Mouse (Mus musculus): Measurements from ENCODE around the gene Irf9. TPM values are rescaled to one million over a fixed set of nuclear protein-coding genes. Genes with fewer than 3 reads are reported as not detected.

The Irf9 gene
- total and polyA plus RNA-seq, 2 experiments from 2014 or later = 7.0 to 18.1 TPM

DNA sequence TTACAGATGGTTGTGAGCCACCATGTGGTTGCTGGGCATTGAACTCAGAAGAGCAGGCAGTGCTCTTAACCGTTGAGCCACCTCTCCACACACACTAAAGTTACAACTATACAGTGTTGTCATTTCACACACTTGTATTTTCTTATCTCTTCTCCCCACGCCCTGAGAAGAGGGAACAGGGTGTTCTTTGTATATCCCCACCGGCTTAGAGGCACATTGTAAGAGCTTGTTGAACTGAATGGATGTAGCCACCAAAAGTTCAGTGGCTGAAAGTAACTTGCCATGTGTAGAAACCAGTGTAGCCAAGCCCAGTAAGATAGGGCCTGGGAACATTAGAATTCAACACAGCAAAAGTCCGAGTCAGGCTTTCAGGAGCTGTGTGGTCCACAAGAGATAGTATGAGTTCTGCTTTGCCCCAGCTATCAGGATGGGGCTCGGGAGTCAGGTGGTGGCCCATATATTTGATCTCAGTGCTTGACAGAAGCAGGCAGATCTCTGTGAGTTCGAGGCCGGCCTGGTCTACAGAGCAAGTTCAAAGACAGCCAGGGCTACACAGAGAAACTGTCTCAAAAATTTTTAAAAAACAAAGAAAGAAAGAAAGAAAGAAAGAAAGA lies 11.3 kb downstream of the Irf9 start:
- no peak for ATAC-seq
- no peak overlapping the region for H3K27ac ChIP-seq (ENCODE audit: low read depth, low read length)
- WGBS = 83% methylated on average over 7 of the region's 7 CpGs
- H3K9me3 ChIP-seq (ENCODE audit: low read length) = no peaks in the 10 kb centered on the region
- DNase-seq = no peak
- no peak overlapping the region for H3K4me3 ChIP-seq (ENCODE audit: low read depth, low read length)
- no peak overlapping the region for H3K9ac ChIP-seq
- TF ChIP-seq CTCF (IDR thresholded peaks at IDR 0.05; ENCODE audit: low read depth) = no peak
- 0 out of 2 replicates have a peak, but pooled peaks cover 3% of the 10 kb centered on the region for H3K36me3 ChIP-seq (ENCODE audit: insufficient read depth)
- H3K4me2 ChIP-seq (ENCODE audit: low read depth) = no peak overlapping the region
- no peaks in the 10 kb centered on the region for H3K4me1 ChIP-seq (ENCODE audit: insufficient read depth)
- H3K27me3 ChIP-seq (ENCODE audit: insufficient read depth, low read length) = no peaks in the 10 kb centered on the region

DNA sequence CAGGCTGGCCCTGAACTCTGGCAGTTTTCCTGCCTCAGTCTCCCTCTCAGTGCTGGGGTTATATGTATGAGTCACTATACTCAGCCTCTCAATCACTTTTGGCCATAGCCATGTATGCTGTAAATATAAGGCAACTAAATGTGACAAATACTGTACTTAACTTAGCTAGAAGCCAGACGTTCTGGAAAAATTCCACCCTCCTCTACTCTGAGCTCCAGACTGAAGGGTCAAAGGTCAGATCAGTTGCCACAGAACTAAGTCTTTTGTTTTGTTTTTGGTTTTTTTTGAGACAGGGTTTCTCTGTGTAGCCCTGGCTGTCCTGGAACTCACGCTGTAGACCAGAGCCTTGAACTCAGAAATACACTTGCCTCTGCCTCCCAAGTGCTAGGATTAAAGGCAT lies 12.5 kb downstream of the Irf9 start:
- H3K36me3 ChIP-seq (ENCODE audit: insufficient read depth) = no peaks in the 10 kb centered on the region
- DNase-seq (no peak), ATAC-seq (no peak)
- no peaks in the 10 kb centered on the region for H3K4me1 ChIP-seq (ENCODE audit: insufficient read depth)
- H3K9ac ChIP-seq = no peak overlapping the region
- no peaks in the 10 kb centered on the region for H3K27me3 ChIP-seq (ENCODE audit: insufficient read depth, low read length)
- no peak overlapping the region for H3K27ac ChIP-seq (ENCODE audit: low read depth, low read length)
- no peak overlapping the region for H3K4me2 ChIP-seq (ENCODE audit: low read depth)
- H3K4me3 ChIP-seq (ENCODE audit: low read depth, low read length) = no peak overlapping the region
- 47% methylated on average over 2 of the region's 2 CpGs for WGBS
- no peaks in the 10 kb centered on the region for H3K9me3 ChIP-seq (ENCODE audit: low read length)
- TF ChIP-seq CTCF (IDR thresholded peaks at IDR 0.05; ENCODE audit: low read depth) = no peak

DNA sequence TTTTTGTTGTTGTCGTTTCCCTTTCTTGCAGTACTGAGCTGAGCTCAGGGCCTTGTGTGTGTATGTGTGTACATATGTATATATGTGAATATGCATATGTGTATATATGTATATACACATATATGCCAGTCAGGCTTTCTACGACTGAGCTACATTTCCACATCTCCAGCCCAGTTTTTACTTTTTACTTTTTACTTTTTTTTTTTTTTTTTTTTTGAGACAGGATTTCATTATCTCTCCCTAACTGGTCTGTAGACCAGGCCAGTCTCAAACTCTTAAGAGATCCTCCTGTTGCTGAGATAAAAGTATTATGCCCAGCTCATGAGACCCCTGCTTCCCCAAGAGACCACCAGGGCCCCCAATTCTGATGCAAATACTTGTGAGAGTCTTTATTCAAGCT lies 13.5 kb downstream of the Irf9 start:
- Histone ChIP-seq H3K36me3 (ENCODE audit: insufficient read depth) (no peaks in the 10 kb centered on the region), H3K4me3 (ENCODE audit: low read depth, low read length) (no peak overlapping the region), H3K4me1 (ENCODE audit: insufficient read depth) (no peaks in the 10 kb centered on the region), H3K9ac (no peak overlapping the region), H3K27me3 (ENCODE audit: insufficient read depth, low read length) (no peaks in the 10 kb centered on the region), H3K9me3 (ENCODE audit: low read length) (no peaks in the 10 kb centered on the region), H3K4me2 (ENCODE audit: low read depth) (no peak overlapping the region), H3K27ac (ENCODE audit: low read depth, low read length) (no peak overlapping the region)
- no peak for TF ChIP-seq CTCF (IDR thresholded peaks at IDR 0.05; ENCODE audit: low read depth)
- ATAC-seq (no peak), DNase-seq (no peak)
- 79% methylated on average over 2 of the region's 2 CpGs for WGBS

DNA sequence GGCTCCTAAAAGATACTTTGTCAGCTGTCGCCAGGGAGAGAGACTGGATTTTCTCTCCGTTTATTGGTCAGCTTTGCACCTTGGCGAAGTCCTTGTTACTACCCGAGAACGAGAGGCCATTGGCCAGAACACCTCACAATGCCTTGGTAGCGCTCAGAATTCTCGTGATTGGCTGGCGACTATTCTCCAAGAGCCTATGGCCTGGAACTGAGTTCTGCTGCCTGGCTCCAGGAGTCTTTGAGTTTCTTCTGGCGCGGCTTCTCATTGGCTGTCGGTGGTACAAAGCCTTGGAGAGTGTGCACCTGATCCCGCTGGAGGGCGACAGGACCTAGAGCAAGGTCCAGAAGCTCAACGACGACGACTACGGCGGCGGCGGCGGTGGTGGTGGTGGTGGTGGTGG lies 14.5 kb downstream of the Irf9 start, which contains the start of gene Rec8:
Rec8 (plus strand) TSS at position 216 of the 400 bp plus-strand sequence.
- ATAC-seq (peak; percentile 84), DNase-seq (peak; percentile 51)
- H3K36me3 ChIP-seq (ENCODE audit: insufficient read depth) = no peaks in the 10 kb centered on the region
- peak within 1 kb of the TSS; percentile 28 for H3K4me2 ChIP-seq (ENCODE audit: low read depth)
- H3K9me3 ChIP-seq (ENCODE audit: low read length) = no peaks in the 10 kb centered on the region
- H3K4me1 ChIP-seq (ENCODE audit: insufficient read depth) = no peaks in the 10 kb centered on the region
- WGBS = 35% methylated on average over 21 of the region's 21 CpGs
- no peak within 1 kb of the TSS for H3K27ac ChIP-seq (ENCODE audit: low read depth, low read length)
- peak within 1 kb of the TSS; percentile 18 for H3K4me3 ChIP-seq (ENCODE audit: low read depth, low read length)
- TF ChIP-seq CTCF (IDR thresholded peaks at IDR 0.05; ENCODE audit: low read depth) = no peak; the same call in 1 of the 2 replicates
- H3K27me3 ChIP-seq (ENCODE audit: insufficient read depth, low read length) = no peaks in the 10 kb centered on the region
- H3K9ac ChIP-seq = no peak within 1 kb of the TSS

DNA sequence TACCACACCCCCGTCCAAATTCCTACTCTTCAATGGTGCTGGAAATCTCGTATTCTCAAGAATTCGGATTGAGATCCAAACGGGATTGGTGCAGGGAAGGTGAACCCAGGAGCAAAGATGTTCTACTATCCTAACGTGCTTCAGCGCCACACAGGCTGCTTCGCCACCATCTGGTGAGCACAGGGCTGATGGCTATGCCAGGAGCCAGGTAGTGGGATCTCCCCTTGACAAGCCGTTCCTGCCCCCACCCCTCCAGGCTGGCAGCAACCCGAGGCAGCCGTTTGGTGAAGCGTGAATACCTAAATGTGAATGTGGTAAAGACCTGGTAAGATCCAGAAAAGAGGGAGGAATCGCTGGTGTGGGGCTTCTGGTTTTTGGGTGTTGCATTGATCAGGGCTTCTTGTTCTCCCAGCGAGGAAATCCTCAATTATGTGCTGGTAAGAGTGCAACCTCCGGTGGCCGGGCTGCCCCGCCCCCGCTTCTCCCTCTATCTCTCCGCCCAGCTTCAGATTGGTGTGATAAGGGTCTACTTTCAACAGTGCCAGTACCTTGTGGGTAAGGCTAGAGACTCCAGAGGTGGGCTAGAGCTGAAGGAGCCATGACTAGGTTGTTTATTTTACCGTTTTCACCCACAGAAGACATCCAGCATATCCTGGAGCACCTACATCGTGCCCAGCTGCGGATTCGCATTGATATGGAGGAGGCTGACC lies 15.3 kb downstream of the Irf9 start:
- ATAC-seq = peak; percentile 41; the same call in 1 of the 2 replicates
- Histone ChIP-seq H3K36me3 (ENCODE audit: insufficient read depth) (no peaks in the 10 kb centered on the region), H3K4me1 (ENCODE audit: insufficient read depth) (no peaks in the 10 kb centered on the region), H3K27ac (ENCODE audit: low read depth, low read length) (no peak overlapping the region), H3K27me3 (ENCODE audit: insufficient read depth, low read length) (no peaks in the 10 kb centered on the region), H3K4me3 (ENCODE audit: low read depth, low read length) (peak overlapping the region; percentile 18), H3K9me3 (ENCODE audit: low read length) (no peaks in the 10 kb centered on the region), H3K9ac (no peak overlapping the region), H3K4me2 (ENCODE audit: low read depth) (peak overlapping the region; percentile 28)
- no peak for TF ChIP-seq CTCF (IDR thresholded peaks at IDR 0.05; ENCODE audit: low read depth)
- 51% methylated on average over 22 of the region's 22 CpGs for WGBS
- DNase-seq = no peak

DNA sequence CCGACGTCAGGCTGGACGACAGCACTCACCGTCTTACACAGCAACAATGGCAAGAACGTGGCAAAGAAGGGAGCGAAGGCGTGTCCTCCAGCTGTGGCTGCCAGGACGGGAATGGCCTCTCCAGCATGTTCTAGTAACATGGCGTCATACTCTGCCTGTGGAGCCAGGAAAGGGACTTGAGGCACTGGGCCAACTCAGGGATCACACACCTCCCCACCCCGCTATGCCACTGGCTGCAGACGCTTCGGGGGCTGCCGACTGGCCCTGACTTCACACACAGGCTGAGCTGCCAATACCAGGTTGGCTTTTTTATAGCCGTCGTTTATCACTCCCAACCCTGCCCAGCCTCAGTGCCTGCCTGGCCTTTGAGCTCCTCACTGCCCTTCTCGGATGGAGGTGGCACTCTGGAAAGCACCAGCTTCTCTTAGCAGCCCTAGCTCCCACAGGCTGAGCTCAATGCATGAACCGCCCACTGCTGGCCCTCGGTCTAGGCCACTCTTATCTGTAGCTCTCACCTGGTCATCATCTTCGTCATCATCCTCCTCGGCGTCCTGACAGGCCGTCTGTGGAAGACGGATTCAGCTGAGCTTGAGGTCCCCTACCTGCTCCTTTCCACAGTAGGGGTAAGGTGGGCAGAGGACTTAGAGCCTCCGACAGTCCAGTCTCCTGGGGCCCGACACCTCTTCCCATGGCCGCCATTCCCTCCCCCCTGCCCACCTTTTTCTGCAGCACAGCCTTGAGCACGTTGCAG lies 24.9 kb downstream of the Irf9 start:
- H3K9me3 ChIP-seq (ENCODE audit: low read length) = no peaks in the 10 kb centered on the region
- no peaks in the 10 kb centered on the region for H3K27me3 ChIP-seq (ENCODE audit: insufficient read depth, low read length)
- DNase-seq (no peak), ATAC-seq (no peak)
- H3K4me1 ChIP-seq (ENCODE audit: insufficient read depth) = no peaks in the 10 kb centered on the region
- 93% methylated on average over 27 of the region's 27 CpGs for WGBS
- H3K36me3 ChIP-seq (ENCODE audit: insufficient read depth) = peaks cover 90% of the 10 kb centered on the region
- no peak overlapping the region for H3K4me2 ChIP-seq (ENCODE audit: low read depth)
- no peak overlapping the region for H3K4me3 ChIP-seq (ENCODE audit: low read depth, low read length)
- no peak for TF ChIP-seq CTCF (IDR thresholded peaks at IDR 0.05; ENCODE audit: low read depth)
- no peak overlapping the region for H3K9ac ChIP-seq
- H3K27ac ChIP-seq (ENCODE audit: low read depth, low read length) = no peak overlapping the region

DNA sequence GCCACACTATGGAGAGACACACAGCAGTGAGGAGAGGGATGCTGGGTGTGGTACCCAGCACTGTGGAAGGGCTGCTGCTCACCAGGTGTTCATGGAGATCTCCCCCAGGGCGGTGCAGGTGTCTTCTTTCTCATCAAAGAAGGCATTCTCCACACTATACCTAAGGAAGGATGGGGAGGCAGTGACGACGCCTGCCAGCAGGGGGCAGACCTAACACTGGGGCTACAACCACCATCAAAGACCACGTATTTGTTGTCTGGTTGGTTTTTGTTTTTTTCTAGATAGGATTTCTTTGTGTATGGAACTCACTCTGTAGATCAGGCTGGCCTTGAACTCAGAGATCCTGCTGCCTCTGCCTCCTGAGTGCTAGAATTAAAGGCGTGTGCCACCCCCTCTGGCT lies 25.9 kb downstream of the Irf9 start:
- H3K9me3 ChIP-seq (ENCODE audit: low read length) = no peaks in the 10 kb centered on the region
- H3K4me1 ChIP-seq (ENCODE audit: insufficient read depth) = no peaks in the 10 kb centered on the region
- peak; percentile 66 for TF ChIP-seq CTCF (IDR thresholded peaks at IDR 0.05; ENCODE audit: low read depth)
- peaks cover 94% of the 10 kb centered on the region for H3K36me3 ChIP-seq (ENCODE audit: insufficient read depth)
- H3K27ac ChIP-seq (ENCODE audit: low read depth, low read length) = no peak overlapping the region
- 56% methylated on average over 5 of the region's 5 CpGs for WGBS
- no peak overlapping the region for H3K9ac ChIP-seq
- no peaks in the 10 kb centered on the region for H3K27me3 ChIP-seq (ENCODE audit: insufficient read depth, low read length)
- no peak overlapping the region for H3K4me3 ChIP-seq (ENCODE audit: low read depth, low read length)
- DNase-seq (no peak), ATAC-seq (no peak)
- no peak overlapping the region for H3K4me2 ChIP-seq (ENCODE audit: low read depth)

Measured in forebrain, postnatal 0 days (tissue).